Mouse (Mus musculus) G1E (cell line): Measurements from ENCODE around the gene Smoc1.

Source experiments
- CTCF ChIP-seq: IDR thresholded peaks from 2 replicates; pipeline ENCODE4 v1.5.1; 2012; ENCODE audit warnings: low read depth, low read length, inconsistent platforms, mixed read lengths
- GATA1 ChIP-seq: IDR thresholded peaks from 2 replicates; pipeline ENCODE4 v1.6.1; 2012; ENCODE audit warnings: borderline replicate concordance, low read length, inconsistent platforms, mixed read lengths
- POLR2AphosphoS5 ChIP-seq: IDR thresholded peaks from 2 replicates; pipeline ENCODE4 v1.6.1; 2012; ENCODE audit warnings: low read depth, low read length, inconsistent platforms; ENCODE audit not compliant: insufficient replicate concordance

- TF ChIP-seq CTCF (no peak), POLR2AphosphoS5 (no peak), GATA1 (no peak)
These were observed 38.3 kb upstream of the Smoc1 start for GRCm38 (mm10) chr12:80988286-80988685.
